Mouse (Mus musculus) heart, postnatal 0 days (tissue): Measurements from ENCODE around the gene Ager.

ENCODE experiments used
- CTCF ChIP-seq: IDR thresholded peaks from 2 replicates; pipeline ENCODE4 v1.5.1; 2016; ENCODE audit warnings: antibody characterized with exemption, control low read depth, low read depth
- EP300 ChIP-seq: IDR thresholded peaks from 2 replicates; pipeline ENCODE4 v1.6.1; 2016; ENCODE audit warnings: antibody characterized with exemption, low read depth

DNA sequence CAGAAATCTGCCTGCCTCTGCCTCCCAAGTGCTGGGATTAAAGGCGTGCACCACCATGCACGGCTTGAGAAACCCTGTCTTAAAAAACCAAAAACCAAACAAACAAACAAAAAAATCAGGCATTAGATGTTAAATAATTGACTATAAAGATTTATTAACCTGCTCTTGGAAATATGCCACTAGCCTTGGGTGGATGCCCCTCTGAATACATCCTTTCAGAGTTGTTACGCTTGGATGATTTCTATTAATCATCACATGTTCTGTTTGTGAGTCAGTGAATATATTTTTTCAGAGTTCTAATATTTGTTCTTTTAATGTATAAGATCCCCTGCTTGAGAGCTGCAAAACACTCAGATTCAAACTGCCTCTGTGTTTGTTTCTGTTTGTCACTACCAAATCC, 27.3 kb downstream of the Ager start:
- no peak for TF ChIP-seq CTCF
- TF ChIP-seq EP300: no peak
